Mouse (Mus musculus): ENCODE data around the gene Serpina3i. TPM values are rescaled to one million over a fixed set of nuclear protein-coding genes. Genes with fewer than 3 reads are reported as not detected.

Serpina3i gene
- polyA plus RNA-seq, 1 experiment from 2014 or later: 0.20 TPM

DNA sequence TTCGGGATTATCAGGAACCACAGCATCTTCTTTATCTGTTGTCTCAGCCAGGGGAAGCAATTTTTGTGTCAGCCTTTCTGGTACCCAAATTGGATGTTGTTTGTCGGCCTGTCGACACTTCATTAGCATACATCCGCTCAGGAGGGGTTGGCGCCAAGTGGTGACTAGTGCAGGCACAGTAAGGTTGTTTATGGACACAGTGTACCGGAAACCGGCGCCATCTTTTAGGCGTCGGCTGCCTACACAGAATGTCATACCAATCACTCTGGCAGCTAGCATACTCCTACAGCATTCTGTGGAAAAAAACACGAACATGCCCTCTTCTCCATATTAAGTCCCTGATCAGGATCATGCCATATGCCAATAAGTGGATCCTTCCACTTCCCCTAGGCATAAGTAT is 20.5 kb downstream of the Serpina3i start:
- Histone ChIP-seq H3K4me3 (ENCODE audit: low read length) (no peak overlapping the region), H3K9me3 (ENCODE audit: control insufficient read depth, low read length) (no peaks in the 10 kb centered on the region), H3K4me1 (ENCODE audit: control insufficient read depth, insufficient read depth, low read length) (no peaks in the 10 kb centered on the region), H3K27ac (ENCODE audit: low read length) (no peak overlapping the region), H3K27me3 (replicated peaks; ENCODE audit: control insufficient read depth, insufficient read depth, low read length) (no peaks in the 10 kb centered on the region), H3K4me2 (ENCODE audit: low read depth, low read length) (no peak overlapping the region), H3K36me3 (ENCODE audit: control insufficient read depth, insufficient read depth, low read length) (no peaks in the 10 kb centered on the region), H3K9ac (ENCODE audit: low read depth, low read length) (no peak overlapping the region)
- no peak for ATAC-seq
- WGBS: 92% methylated on average over 11 of the region's 11 CpGs

GRCm38 (mm10) chr12:104288336-104288735 is 25.4 kb downstream of the Serpina3i start:
- no peaks in the 10 kb centered on the region for H3K4me1 ChIP-seq (ENCODE audit: control insufficient read depth, insufficient read depth, low read length)
- ATAC-seq: no peak
- H3K4me2 ChIP-seq (ENCODE audit: low read depth, low read length): no peak overlapping the region
- no peaks in the 10 kb centered on the region for H3K36me3 ChIP-seq (ENCODE audit: control insufficient read depth, insufficient read depth, low read length)
- no peak overlapping the region for H3K4me3 ChIP-seq (ENCODE audit: low read length)
- H3K9ac ChIP-seq (ENCODE audit: low read depth, low read length): no peak overlapping the region
- no peak overlapping the region for H3K27ac ChIP-seq (ENCODE audit: low read length)
- H3K27me3 ChIP-seq (replicated peaks; ENCODE audit: control insufficient read depth, insufficient read depth, low read length): no peaks in the 10 kb centered on the region
- H3K9me3 ChIP-seq (ENCODE audit: control insufficient read depth, low read length): no peaks in the 10 kb centered on the region

DNA sequence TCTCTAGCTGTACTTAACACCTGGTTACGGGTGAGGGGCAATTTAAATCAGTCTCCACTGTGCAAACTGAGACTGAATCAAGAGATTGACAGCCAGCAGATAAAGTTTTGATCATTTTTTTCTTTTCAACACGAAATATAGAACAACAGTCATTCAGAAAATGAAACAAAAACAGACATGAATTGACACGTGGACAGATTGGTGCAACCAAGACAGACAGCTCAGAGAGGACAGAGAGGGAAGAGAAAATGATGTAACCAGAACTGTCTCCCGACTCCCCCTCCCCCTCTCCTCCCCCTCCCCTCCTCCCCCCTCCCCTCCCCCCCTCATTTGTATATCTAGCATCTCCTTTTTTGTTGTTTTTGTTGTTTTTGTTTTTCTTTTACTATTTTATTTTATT is 26.9 kb downstream of the Serpina3i start:
- H3K9me3 ChIP-seq (ENCODE audit: control insufficient read depth, low read length): no peaks in the 10 kb centered on the region
- H3K4me1 ChIP-seq (ENCODE audit: control insufficient read depth, insufficient read depth, low read length): no peaks in the 10 kb centered on the region
- H3K4me2 ChIP-seq (ENCODE audit: low read depth, low read length): no peak overlapping the region
- 42% methylated on average over 4 of the region's 4 CpGs for WGBS
- no peak overlapping the region for H3K9ac ChIP-seq (ENCODE audit: low read depth, low read length)
- H3K4me3 ChIP-seq (ENCODE audit: low read length): no peak overlapping the region
- H3K36me3 ChIP-seq (ENCODE audit: control insufficient read depth, insufficient read depth, low read length): no peaks in the 10 kb centered on the region
- no peak for ATAC-seq
- no peaks in the 10 kb centered on the region for H3K27me3 ChIP-seq (replicated peaks; ENCODE audit: control insufficient read depth, insufficient read depth, low read length)
- no peak overlapping the region for H3K27ac ChIP-seq (ENCODE audit: low read length)

- Histone ChIP-seq H3K4me2 (ENCODE audit: low read depth, low read length) (no peak overlapping the region), H3K9ac (ENCODE audit: low read depth, low read length) (no peak overlapping the region), H3K27ac (ENCODE audit: low read length) (no peak overlapping the region), H3K9me3 (ENCODE audit: control insufficient read depth, low read length) (no peaks in the 10 kb centered on the region), H3K36me3 (ENCODE audit: control insufficient read depth, insufficient read depth, low read length) (no peaks in the 10 kb centered on the region), H3K4me3 (ENCODE audit: low read length) (no peak overlapping the region), H3K4me1 (ENCODE audit: control insufficient read depth, insufficient read depth, low read length) (no peaks in the 10 kb centered on the region), H3K27me3 (replicated peaks; ENCODE audit: control insufficient read depth, insufficient read depth, low read length) (no peaks in the 10 kb centered on the region)
- 90% methylated on average over 2 of the region's 2 CpGs for WGBS
- ATAC-seq: no peak
Measured at GRCm38 (mm10) chr12:104293963-104294362, 31.0 kb downstream of the Serpina3i start.

DNA sequence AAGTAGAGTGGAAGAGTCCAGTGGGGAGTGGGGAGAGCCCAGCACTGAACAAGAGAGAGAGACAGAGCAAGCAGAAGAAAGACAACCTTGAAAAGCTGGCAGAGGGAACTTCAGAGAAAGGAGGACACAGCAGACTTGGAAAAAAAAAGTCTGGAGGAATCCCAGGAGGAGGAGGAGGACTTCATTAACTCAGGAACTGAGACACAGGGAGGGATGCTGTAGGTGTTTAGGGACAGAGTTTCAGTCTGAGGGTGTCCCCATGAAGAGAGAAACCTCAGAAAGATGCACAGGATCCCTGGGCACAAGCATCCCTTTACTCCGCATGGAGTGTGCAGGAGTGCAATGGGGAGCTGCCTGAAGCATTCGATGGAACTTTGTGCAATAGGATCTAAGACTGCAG is 35.1 kb downstream of the Serpina3i start:
- no peaks in the 10 kb centered on the region for H3K9me3 ChIP-seq (ENCODE audit: control insufficient read depth, low read length)
- no peak overlapping the region for H3K4me2 ChIP-seq (ENCODE audit: low read depth, low read length)
- no peak overlapping the region for H3K27ac ChIP-seq (ENCODE audit: low read length)
- WGBS: 87% methylated on average over 2 of the region's 2 CpGs
- no peak overlapping the region for H3K9ac ChIP-seq (ENCODE audit: low read depth, low read length)
- no peak overlapping the region for H3K4me3 ChIP-seq (ENCODE audit: low read length)
- no peak for ATAC-seq
- no peaks in the 10 kb centered on the region for H3K36me3 ChIP-seq (ENCODE audit: control insufficient read depth, insufficient read depth, low read length)
- no peaks in the 10 kb centered on the region for H3K27me3 ChIP-seq (replicated peaks; ENCODE audit: control insufficient read depth, insufficient read depth, low read length)
- H3K4me1 ChIP-seq (ENCODE audit: control insufficient read depth, insufficient read depth, low read length): no peaks in the 10 kb centered on the region

DNA sequence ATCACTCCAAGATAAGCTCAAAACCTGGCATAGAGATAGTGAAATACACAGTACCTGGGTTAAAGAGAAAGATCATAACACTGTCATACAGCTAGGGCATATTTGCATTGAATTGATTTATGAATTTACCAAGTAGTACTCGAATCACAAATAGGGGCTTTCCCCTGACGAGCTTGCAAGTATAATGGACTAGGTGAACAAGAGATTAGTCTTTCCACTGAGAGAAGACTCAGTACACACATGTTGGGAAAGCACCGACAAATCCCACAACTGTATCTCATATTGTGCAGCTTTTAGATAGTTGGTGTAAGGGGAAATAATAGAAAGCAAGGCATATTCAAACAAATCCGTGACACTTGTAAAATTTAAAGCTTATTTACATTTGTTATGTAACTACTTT is 43.1 kb downstream of the Serpina3i start:
- Histone ChIP-seq H3K9ac (ENCODE audit: low read depth, low read length) (no peak overlapping the region), H3K9me3 (ENCODE audit: control insufficient read depth, low read length) (no peaks in the 10 kb centered on the region), H3K4me1 (ENCODE audit: control insufficient read depth, insufficient read depth, low read length) (no peaks in the 10 kb centered on the region), H3K4me2 (ENCODE audit: low read depth, low read length) (no peak overlapping the region), H3K27ac (ENCODE audit: low read length) (no peak overlapping the region), H3K36me3 (ENCODE audit: control insufficient read depth, insufficient read depth, low read length) (no peaks in the 10 kb centered on the region), H3K27me3 (replicated peaks; ENCODE audit: control insufficient read depth, insufficient read depth, low read length) (no peaks in the 10 kb centered on the region), H3K4me3 (ENCODE audit: low read length) (no peak overlapping the region)
- ATAC-seq: no peak
- WGBS: 58% methylated on average over 4 of the region's 4 CpGs

DNA sequence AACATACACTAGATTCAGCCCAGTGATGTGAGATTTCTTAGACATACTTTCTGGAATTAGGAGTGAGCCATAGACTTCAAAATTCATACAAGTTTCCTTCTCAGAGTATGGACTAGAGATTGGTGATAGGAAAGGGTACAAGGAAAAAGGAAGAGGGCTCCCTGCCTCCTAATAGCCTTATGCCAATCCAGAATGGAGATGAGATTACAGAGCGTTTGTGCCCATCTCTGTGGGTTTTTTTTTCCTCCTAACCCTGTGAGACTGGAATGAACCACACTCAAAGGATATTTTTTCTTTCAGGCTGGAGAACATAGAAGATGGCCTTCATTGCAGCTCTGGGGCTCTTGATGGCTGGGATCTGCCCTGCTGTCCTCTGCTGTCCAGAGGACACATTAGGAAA is 51.3 kb downstream of the Serpina3i start, which contains the start of gene Serpina3j:
Serpina3j (plus strand) TSS at position 301 of the 400 bp plus-strand sequence.
- H3K4me3 ChIP-seq (ENCODE audit: low read length): no peak within 1 kb of the TSS
- H3K27me3 ChIP-seq (replicated peaks; ENCODE audit: control insufficient read depth, insufficient read depth, low read length): no peaks in the 10 kb centered on the region
- H3K27ac ChIP-seq (ENCODE audit: low read length): no peak within 1 kb of the TSS
- no peaks in the 10 kb centered on the region for H3K4me1 ChIP-seq (ENCODE audit: control insufficient read depth, insufficient read depth, low read length)
- no peaks in the 10 kb centered on the region for H3K9me3 ChIP-seq (ENCODE audit: control insufficient read depth, low read length)
- WGBS: 76% methylated on average over 1 of the region's 1 CpGs
- H3K36me3 ChIP-seq (ENCODE audit: control insufficient read depth, insufficient read depth, low read length): no peaks in the 10 kb centered on the region
- no peak within 1 kb of the TSS for H3K4me2 ChIP-seq (ENCODE audit: low read depth, low read length)
- H3K9ac ChIP-seq (ENCODE audit: low read depth, low read length): no peak within 1 kb of the TSS
- no peak for ATAC-seq

Other genes with a start within 250 kb of the Serpina3i start
- gene Serpina9, start 249.4 kb upstream of the Serpina3i start, polyA plus RNA-seq (2015; fragmentation: Nextera tagmentation; extraction: Ambion mirVana): 0.04 TPM in 1 of 2 replicates, not detected in the other
- not detected in 2 replicates for gene Serpina12, start 218.7 kb upstream of the Serpina3i start, polyA plus RNA-seq (2015; fragmentation: Nextera tagmentation; extraction: Ambion mirVana)
- 0.06 and 0.10 TPM in 2 replicates for gene Serpina5, start 162.0 kb upstream of the Serpina3i start, polyA plus RNA-seq (2015; fragmentation: Nextera tagmentation; extraction: Ambion mirVana)
- gene Serpina3a, start 150.4 kb upstream of the Serpina3i start, polyA plus RNA-seq (2015; fragmentation: Nextera tagmentation; extraction: Ambion mirVana): not detected in 2 replicates
- 0.06 TPM in 1 of 2 replicates, not detected in the other for gene Serpina3b, start 135.1 kb upstream of the Serpina3i start, polyA plus RNA-seq (2015; fragmentation: Nextera tagmentation; extraction: Ambion mirVana)
- 0.06 TPM in 1 of 2 replicates, not detected in the other for gene Serpina3c, start 109.3 kb upstream of the Serpina3i start, polyA plus RNA-seq (2015; fragmentation: Nextera tagmentation; extraction: Ambion mirVana)
- 0.44 TPM in 2 replicates for gene Serpina3f, start 48.6 kb upstream of the Serpina3i start, polyA plus RNA-seq (2015; fragmentation: Nextera tagmentation; extraction: Ambion mirVana)
- gene Serpina3g, start 26.9 kb upstream of the Serpina3i start, polyA plus RNA-seq (2015; fragmentation: Nextera tagmentation; extraction: Ambion mirVana): 5.3 and 5.7 TPM in 2 replicates
- not detected in 2 replicates for gene Serpina3j, start 51.4 kb downstream of the Serpina3i start, polyA plus RNA-seq (2015; fragmentation: Nextera tagmentation; extraction: Ambion mirVana)
- gene Serpina3k, start 75.4 kb downstream of the Serpina3i start, polyA plus RNA-seq (2015; fragmentation: Nextera tagmentation; extraction: Ambion mirVana): not detected in 2 replicates
- not detected in 2 replicates for gene Serpina3m, start 75.4 kb downstream of the Serpina3i start, polyA plus RNA-seq (2015; fragmentation: Nextera tagmentation; extraction: Ambion mirVana)
- 0.12 TPM in 2 replicates for gene Serpina3n, start 143.6 kb downstream of the Serpina3i start, polyA plus RNA-seq (2015; fragmentation: Nextera tagmentation; extraction: Ambion mirVana)
- gene Gsc, start 210.2 kb downstream of the Serpina3i start, polyA plus RNA-seq (2015; fragmentation: Nextera tagmentation; extraction: Ambion mirVana): 0.23 and 0.24 TPM in 2 replicates